Mouse (Mus musculus) induced T-regulatory cell, adult 2 months (primary cell): ENCODE measurements around the gene Epsti1.

ENCODE experiments used
- DNase-seq: peaks from one replicate; pipeline ENCODE4 v3.0.0-alpha.2; 2012; ENCODE audit warnings: low read depth

Gene Epsti1

GRCm38 (mm10) chr14:78015540-78016321 lies 111.7 kb downstream of the Epsti1 start:
- no peak for DNase-seq

- DNase-seq = no peak
Observed at GRCm38 (mm10) chr14:78016398-78016797, 112.4 kb downstream of the Epsti1 start.

GRCm38 (mm10) chr14:78019935-78020334 lies 115.9 kb downstream of the Epsti1 start:
- no peak for DNase-seq

GRCm38 (mm10) chr14:78038876-78039275 lies 134.8 kb downstream of the Epsti1 start:
- no peak for DNase-seq

- peak; percentile 1 for DNase-seq
Observed at GRCm38 (mm10) chr14:78040643-78041042, 136.6 kb downstream of the Epsti1 start.

- peak; percentile 3 for DNase-seq
Observed at GRCm38 (mm10) chr14:78041886-78042526, 138.0 kb downstream of the Epsti1 start.

DNA sequence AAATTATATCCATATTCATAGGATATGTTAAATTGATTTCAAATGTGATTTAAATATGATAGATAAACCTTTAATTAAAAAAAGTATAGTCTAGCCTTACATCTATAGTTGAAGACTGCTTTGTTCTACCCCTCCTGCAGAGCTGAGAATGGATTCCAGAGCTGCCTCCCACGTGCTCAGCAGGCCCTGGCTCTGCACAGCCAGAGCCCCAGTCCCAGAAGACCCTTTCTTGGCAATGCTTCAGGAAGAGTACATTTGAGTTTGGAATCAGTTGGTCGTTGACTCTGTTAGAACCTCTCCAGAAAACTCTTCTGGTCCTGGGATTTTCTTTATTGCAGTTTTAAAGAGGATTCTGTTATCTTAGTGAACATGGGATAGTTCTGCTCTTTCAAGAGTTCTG lies 139.0 kb downstream of the Epsti1 start:
- no peak for DNase-seq

DNA sequence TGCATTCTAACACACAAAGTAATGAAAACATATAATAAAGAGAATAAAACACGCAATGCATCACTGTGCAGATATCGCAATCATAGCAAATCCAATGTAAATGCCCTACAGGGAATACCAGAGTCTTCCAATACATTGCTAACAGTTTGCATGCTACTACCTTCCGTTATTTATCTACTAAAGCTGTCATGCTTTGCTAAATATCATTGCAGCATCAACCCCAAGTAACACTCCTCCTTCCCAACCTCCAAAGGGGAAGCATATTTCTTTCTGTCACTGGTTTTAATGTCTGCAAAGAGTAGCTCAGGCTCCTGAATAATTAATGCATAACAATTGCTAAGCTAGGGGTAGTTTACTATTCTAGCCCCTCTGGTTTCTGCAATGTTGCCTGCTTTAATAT lies 144.2 kb downstream of the Epsti1 start:
- DNase-seq = no peak

- DNase-seq = no peak
Observed at GRCm38 (mm10) chr14:78048674-78049073, 144.6 kb downstream of the Epsti1 start.
